ENCODE assay signal across 28 mouse cellular contexts in the genomic region with DNA sequence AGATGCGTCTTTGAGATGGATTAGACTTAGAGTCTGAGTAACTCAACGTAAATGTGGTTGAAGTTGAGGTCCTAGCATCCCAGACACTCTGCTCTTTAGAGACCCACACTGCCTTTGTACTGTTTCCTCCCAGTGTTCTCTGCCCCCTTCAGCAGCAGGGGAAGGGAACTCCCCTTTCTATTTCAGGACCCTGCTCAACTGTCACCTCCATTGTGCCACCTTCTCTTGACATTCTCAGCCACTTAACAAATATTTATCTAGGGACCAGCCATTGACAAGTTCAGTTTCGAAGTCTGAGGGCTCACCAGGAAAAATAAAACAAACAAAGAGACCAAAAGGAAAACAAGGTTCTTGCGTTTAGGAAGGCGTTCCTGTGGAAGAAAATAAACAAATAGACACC. TPM values are rescaled to one million over a fixed set of nuclear protein-coding genes. Genes with fewer than 3 reads are reported as not detected.
"Had no signal": no experiment of that assay in that cellular context is flagged by ENCODE, and none has a peak within 500 bp of the region (broad histone marks: within the 10 kb centered on the region; RNA-seq: fewer than 3 reads in every experiment).

No protein-coding gene starts in this region.

- H3K36me3 ChIP-seq: limb, embryonic 12.5 days; limb, embryonic 15.5 days; midbrain, embryonic 13.5 days; neural tube, embryonic 13.5 days; stomach, embryonic 15.5 days had no signal

- ATAC-seq: liver, postnatal 0 days; lung, postnatal 0 days; midbrain, embryonic 13.5 days; midbrain, embryonic 16.5 days had no signal

- DNase-seq: kidney, postnatal 14 days; kidney, postnatal 4 days; left cerebral cortex, postnatal 4 days; liver, postnatal 0 days; lung, embryonic 14.5 days; right cerebral cortex, postnatal 25 days; spleen, adult 18-20 months; thymus, postnatal 36 days had no signal

- H3K4me1 ChIP-seq: limb, embryonic 12.5 days; midbrain, embryonic 13.5 days; stomach, embryonic 15.5 days had no signal

- H3K4me2 ChIP-seq: limb, embryonic 12.5 days; limb, embryonic 15.5 days; liver, embryonic 11.5 days; midbrain, embryonic 13.5 days; neural tube, embryonic 13.5 days; stomach, embryonic 15.5 days had no signal

- H3K9me3 ChIP-seq: limb, embryonic 15.5 days; midbrain, embryonic 13.5 days; stomach, embryonic 15.5 days had no signal

- H3K27ac ChIP-seq: limb, embryonic 12.5 days; limb, embryonic 15.5 days; liver, embryonic 14.5 days; macrophage; midbrain, embryonic 13.5 days; neural tube, embryonic 13.5 days; stomach, embryonic 15.5 days had no signal

- H3K9ac ChIP-seq: limb, embryonic 12.5 days; limb, embryonic 15.5 days; liver, embryonic 14.5 days; liver, postnatal 0 days; lung, embryonic 14.5 days; midbrain, embryonic 13.5 days; neural tube, embryonic 13.5 days; stomach, embryonic 15.5 days had no signal

- H3K4me3 ChIP-seq: limb, embryonic 12.5 days; limb, embryonic 15.5 days; midbrain, embryonic 13.5 days; myocyte; neural tube, embryonic 13.5 days; stomach, embryonic 15.5 days had no signal

RNA-seq across cellular contexts. Expression of a gene that starts 19.5 kb away (rescaled TPM):
- total RNA-seq: layer of hippocampus, adult 18-20 months; layer of hippocampus, postnatal 14 days; left cerebral cortex, adult 8-10 months; left cerebral cortex, postnatal 14 days; left cerebral cortex, postnatal 4 days; megakaryocyte, adult 5-6 weeks; monocyte, adult 5-6 weeks; neutrophil, adult 5-6 weeks had no signal
- polyA plus RNA-seq: limb, embryonic 12.5 days; limb, embryonic 15.5 days; liver, embryonic 14.5 days; liver, postnatal 0 days; macrophage; midbrain, embryonic 13.5 days; midbrain, embryonic 16.5 days; thymus, postnatal 0 days; urinary bladder, adult 2 months had no signal
